Mouse (Mus musculus) G1E (cell line): Measurements from ENCODE around the gene Phldb1. TPM values are rescaled to one million over a fixed set of nuclear protein-coding genes. Genes with fewer than 3 reads are reported as not detected.

ENCODE experiments used
- ATAC-seq: 2 replicates; pipeline ENCODE4 v1.8.0; 2016; ENCODE audit warnings: mild to moderate bottlenecking; ENCODE audit not compliant: insufficient number of reproducible peaks, poor library complexity, low FRiP score, severe bottlenecking; ENCODE audit errors: extremely low read depth
- DNase-seq: peaks from one replicate; pipeline ENCODE4 v3.0.0; 2012; ENCODE audit warnings: low spot score
- H3K27me3 ChIP-seq: 2 replicates; pipeline ENCODE4 v1.6.1; 2012; ENCODE audit warnings: mild to moderate bottlenecking, low read length, inconsistent platforms; ENCODE audit not compliant: insufficient read depth
- H3K36me3 ChIP-seq: replicated peaks from 2 replicates; pipeline ENCODE3; 2012; ENCODE audit warnings: mild to moderate bottlenecking, inconsistent platforms
- H3K4me1 ChIP-seq: 2 replicates; pipeline ENCODE4 v1.6.1; 2012; ENCODE audit warnings: low read depth, low read length, inconsistent platforms, mixed read lengths; ENCODE audit not compliant: insufficient read depth
- H3K4me3 ChIP-seq: 2 replicates; pipeline ENCODE4 v1.5.1; 2012; ENCODE audit warnings: low read depth, mild to moderate bottlenecking, inconsistent platforms, low read length, moderate library complexity, mixed read lengths
- H3K9me3 ChIP-seq: replicated peaks from 2 replicates; pipeline ENCODE4 v1.6.1; 2012; ENCODE audit warnings: inconsistent platforms
- CTCF ChIP-seq: IDR thresholded peaks from 2 replicates; pipeline ENCODE4 v1.5.1; 2012; ENCODE audit warnings: low read depth, low read length, inconsistent platforms, mixed read lengths
- GATA1 ChIP-seq: IDR thresholded peaks from 2 replicates; pipeline ENCODE4 v1.6.1; 2012; ENCODE audit warnings: borderline replicate concordance, low read length, inconsistent platforms, mixed read lengths
- GATA2 ChIP-seq: IDR thresholded peaks from 2 replicates; pipeline ENCODE4 v1.6.1; 2012; ENCODE audit warnings: low read depth, low read length, inconsistent platforms, borderline replicate concordance
- POLR2AphosphoS5 ChIP-seq: IDR thresholded peaks from 2 replicates; pipeline ENCODE4 v1.6.1; 2012; ENCODE audit warnings: low read depth, low read length, inconsistent platforms; ENCODE audit not compliant: insufficient replicate concordance
- TAL1 ChIP-seq: conservative IDR thresholded peaks from 2 replicates; pipeline ENCODE4 v1.6.1; 2012; ENCODE audit warnings: low read depth, low read length, inconsistent platforms, mixed read lengths
- polyA plus RNA-seq: library from polyadenylated mRNA; stranded (reverse); fragments of >175 nt; gene quantifications from 2 replicates; pipeline ENCODE4 v1.2.3, GENCODE M21; 2012
- total RNA-seq, 2 experiments: library from RNA; stranded (forward) in 1 of 2; stranded (reverse) in 1 of 2; fragments of 200-1000 nt in 1 of 2; fragments of >200 nt in 1 of 2; fragmentation: Nextera tagmentation in 1 of 2; gene quantifications; 2 replicates each; pipeline ENCODE4 v1.2.3; 2014 to 2017

The Phldb1 gene
- total and polyA plus RNA-seq, 3 experiments, result 4.0 to 8.1 (median 7.4) TPM

DNA sequence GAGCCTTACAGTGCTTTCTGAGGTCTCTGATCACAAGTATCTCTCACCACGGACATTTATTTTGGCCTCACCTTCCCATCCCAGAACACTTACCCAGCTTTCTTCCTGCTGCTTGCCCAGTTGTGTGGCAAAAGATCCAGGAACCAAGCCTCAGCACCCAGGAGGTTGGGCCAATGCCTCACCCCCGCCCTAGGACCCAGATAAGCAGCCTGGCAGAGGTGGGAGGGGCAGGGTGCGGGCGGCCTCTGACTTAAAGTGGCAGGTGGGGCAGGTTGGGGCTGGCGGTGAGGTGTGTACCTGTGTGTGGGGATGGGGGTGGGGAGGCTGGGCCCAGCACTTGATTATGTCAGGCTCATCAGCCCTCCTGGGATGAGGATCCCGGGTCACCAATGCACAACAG lies 21.9 kb downstream of the Phldb1 start:
- DNase-seq, result no peak
- no peak overlapping the region for H3K4me3 ChIP-seq
- peaks cover 7% of the 10 kb centered on the region for H3K36me3 ChIP-seq
- H3K9me3 ChIP-seq, result no peaks in the 10 kb centered on the region
- peaks cover 66% of the 10 kb centered on the region for H3K27me3 ChIP-seq
- TF ChIP-seq CTCF (no peak), POLR2AphosphoS5 (no peak), GATA2 (no peak), GATA1 (no peak), TAL1 (no peak)
- H3K4me1 ChIP-seq, result peaks cover 30% of the 10 kb centered on the region
- ATAC-seq, result no peak

- no peak overlapping the region for H3K4me3 ChIP-seq
- ATAC-seq (no peak), DNase-seq (no peak)
- no peaks in the 10 kb centered on the region for H3K9me3 ChIP-seq
- peaks cover 18% of the 10 kb centered on the region for H3K4me1 ChIP-seq
- TF ChIP-seq GATA2 (no peak), GATA1 (no peak), TAL1 (no peak), CTCF (no peak), POLR2AphosphoS5 (no peak)
- peaks cover 72% of the 10 kb centered on the region for H3K27me3 ChIP-seq
- H3K36me3 ChIP-seq, result peaks cover 7% of the 10 kb centered on the region
Measured at GRCm38 (mm10) chr9:44711602-44712001, 23.4 kb downstream of the Phldb1 start.

DNA sequence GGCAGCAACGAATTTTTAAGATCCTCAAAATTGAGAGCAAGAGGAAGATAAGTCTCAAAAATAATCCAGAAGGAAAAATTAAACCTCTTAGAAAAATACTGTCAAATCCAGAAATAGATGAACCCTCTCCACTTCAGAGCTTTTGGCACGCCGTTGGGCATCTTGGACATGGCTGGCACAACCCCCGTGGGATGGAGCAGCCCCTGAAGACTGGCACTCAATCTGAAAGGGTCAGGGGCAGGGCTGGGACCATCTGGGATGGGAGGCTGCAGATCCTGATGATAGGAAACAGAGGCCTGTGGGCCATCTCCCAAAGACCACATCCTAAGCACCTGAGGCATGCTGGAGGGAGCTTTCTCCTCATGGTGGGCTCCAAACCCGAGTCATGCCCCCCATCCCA lies 24.8 kb downstream of the Phldb1 start:
- TF ChIP-seq TAL1 (no peak), POLR2AphosphoS5 (no peak), GATA2 (no peak), CTCF (no peak), GATA1 (no peak)
- H3K4me3 ChIP-seq, result no peak overlapping the region
- ATAC-seq (no peak), DNase-seq (no peak)
- H3K27me3 ChIP-seq, result peaks cover 68% of the 10 kb centered on the region
- peaks cover 12% of the 10 kb centered on the region for H3K4me1 ChIP-seq
- no peaks in the 10 kb centered on the region for H3K9me3 ChIP-seq
- peaks cover 1% of the 10 kb centered on the region for H3K36me3 ChIP-seq

GRCm38 (mm10) chr9:44709600-44709999 lies 25.4 kb downstream of the Phldb1 start:
- H3K36me3 ChIP-seq, result no peaks in the 10 kb centered on the region
- H3K27me3 ChIP-seq, result peaks cover 69% of the 10 kb centered on the region
- ATAC-seq (no peak), DNase-seq (no peak)
- H3K4me1 ChIP-seq, result peaks cover 12% of the 10 kb centered on the region
- no peak overlapping the region for H3K4me3 ChIP-seq
- peak; percentile 29; the same call in 1 of the 2 replicates for TF ChIP-seq CTCF
- TF ChIP-seq POLR2AphosphoS5, result no peak
- H3K9me3 ChIP-seq, result no peaks in the 10 kb centered on the region

- H3K4me3 ChIP-seq, result no peak overlapping the region
- peaks cover 12% of the 10 kb centered on the region for H3K4me1 ChIP-seq
- DNase-seq, result no peak
- peaks cover 74% of the 10 kb centered on the region for H3K27me3 ChIP-seq
- H3K36me3 ChIP-seq, result no peaks in the 10 kb centered on the region
- no peaks in the 10 kb centered on the region for H3K9me3 ChIP-seq
- TF ChIP-seq CTCF, result no peak
- no peak for TF ChIP-seq POLR2AphosphoS5
- TF ChIP-seq GATA2, result no peak
- no peak for TF ChIP-seq TAL1
- no peak for TF ChIP-seq GATA1
- no peak for ATAC-seq
Measured at GRCm38 (mm10) chr9:44708925-44709324, 26.1 kb downstream of the Phldb1 start.

- H3K9me3 ChIP-seq, result no peaks in the 10 kb centered on the region
- no peaks in the 10 kb centered on the region for H3K36me3 ChIP-seq
- TF ChIP-seq POLR2AphosphoS5 (no peak), TAL1 (no peak), CTCF (no peak), GATA1 (no peak), GATA2 (no peak)
- DNase-seq (peak; percentile 34), ATAC-seq (no peak)
- H3K4me1 ChIP-seq, result peaks cover 12% of the 10 kb centered on the region
- peaks cover 76% of the 10 kb centered on the region for H3K27me3 ChIP-seq
- H3K4me3 ChIP-seq, result peak overlapping the region; percentile 21; the same call in 1 of the 2 replicates
Measured at GRCm38 (mm10) chr9:44708429-44708765, 26.6 kb downstream of the Phldb1 start.

DNA sequence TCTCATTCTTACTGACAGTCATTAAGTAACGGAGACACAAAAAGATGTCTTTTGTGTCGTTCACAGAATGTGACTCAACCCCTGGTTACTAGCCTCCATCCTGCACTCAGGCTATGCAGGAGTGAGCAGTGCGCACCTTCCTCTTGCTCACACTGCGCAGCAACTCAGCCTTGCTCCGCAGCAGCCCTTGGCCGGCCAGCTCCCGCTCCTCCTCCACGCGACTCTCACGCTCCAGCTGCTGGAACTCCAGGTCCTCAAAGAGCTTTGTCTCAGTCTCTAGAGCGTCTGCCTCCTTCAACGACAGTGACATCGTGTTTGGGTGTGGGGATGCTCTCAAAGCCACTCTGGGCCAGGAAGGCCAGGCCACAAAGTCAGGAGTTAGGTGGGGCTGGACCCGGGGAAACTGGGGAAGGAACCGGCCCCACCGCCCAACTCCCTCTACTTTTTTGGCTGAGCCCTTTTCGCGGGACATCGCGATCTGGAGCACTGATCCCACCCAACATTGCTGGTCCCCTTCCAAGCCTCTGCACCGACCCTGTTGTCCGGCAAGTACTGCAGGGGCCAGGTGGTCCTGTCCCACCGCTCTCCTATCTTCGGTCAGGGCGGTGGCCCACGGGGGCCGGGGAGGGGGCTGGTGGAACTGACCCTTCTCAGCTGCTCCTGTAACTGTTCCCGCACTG lies 27.1 kb downstream of the Phldb1 start:
- H3K4me1 ChIP-seq, result peaks cover 12% of the 10 kb centered on the region; the same call in 1 of the 2 replicates
- ATAC-seq (no peak), DNase-seq (no peak)
- no peaks in the 10 kb centered on the region for H3K9me3 ChIP-seq
- no peak for TF ChIP-seq GATA1
- no peak for TF ChIP-seq CTCF
- TF ChIP-seq TAL1, result no peak
- no peak for TF ChIP-seq GATA2
- no peak for TF ChIP-seq POLR2AphosphoS5
- H3K4me3 ChIP-seq, result peak overlapping the region; percentile 21; the same call in 1 of the 2 replicates
- no peaks in the 10 kb centered on the region for H3K36me3 ChIP-seq
- H3K27me3 ChIP-seq, result peaks cover 76% of the 10 kb centered on the region
